Mouse (Mus musculus): ENCODE measurements around the gene Rybp.

The Rybp gene

DNA sequence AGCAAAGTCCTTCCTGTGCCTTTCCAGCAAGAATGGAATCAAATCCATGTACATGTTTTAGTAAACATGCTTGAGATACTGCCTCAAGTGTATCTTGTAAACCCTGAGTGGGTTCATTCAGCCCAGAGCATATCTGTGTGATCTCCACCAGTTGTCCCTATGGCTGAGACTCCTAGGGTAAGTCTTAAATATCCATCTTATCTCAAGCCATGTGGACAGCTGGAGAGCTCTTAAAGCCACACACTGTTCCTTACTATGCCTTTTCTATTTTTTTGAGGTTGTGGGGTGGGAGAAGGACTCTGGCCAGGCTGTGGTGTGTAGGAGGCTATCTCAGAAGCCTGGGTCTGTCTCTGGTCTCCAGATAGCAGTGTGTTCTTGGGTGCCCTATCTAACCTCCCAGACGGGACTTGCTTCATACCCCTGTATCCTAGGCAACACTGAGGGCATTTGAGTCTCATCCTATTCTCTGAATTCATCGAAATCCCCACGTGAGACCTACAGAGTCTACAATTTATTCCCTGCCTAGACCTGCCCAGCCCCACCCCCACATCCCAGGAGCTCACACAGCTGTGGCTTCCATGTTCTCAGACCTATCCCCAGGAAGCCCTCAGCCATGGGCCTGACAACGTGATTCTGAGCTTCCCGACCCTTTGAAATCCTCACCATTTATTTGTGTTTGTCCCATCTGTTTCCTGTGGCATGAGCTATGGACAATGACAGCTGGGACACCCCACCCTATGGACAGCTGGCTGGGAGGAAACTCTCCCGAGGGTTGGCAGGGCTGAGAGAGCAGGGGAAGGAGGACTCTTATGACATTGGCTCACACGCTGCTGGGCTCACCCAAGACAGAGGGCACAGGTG lies 98.2 kb downstream of the Rybp start:
- DNase-seq (ENCODE audit: low spot score), result no peak

DNA sequence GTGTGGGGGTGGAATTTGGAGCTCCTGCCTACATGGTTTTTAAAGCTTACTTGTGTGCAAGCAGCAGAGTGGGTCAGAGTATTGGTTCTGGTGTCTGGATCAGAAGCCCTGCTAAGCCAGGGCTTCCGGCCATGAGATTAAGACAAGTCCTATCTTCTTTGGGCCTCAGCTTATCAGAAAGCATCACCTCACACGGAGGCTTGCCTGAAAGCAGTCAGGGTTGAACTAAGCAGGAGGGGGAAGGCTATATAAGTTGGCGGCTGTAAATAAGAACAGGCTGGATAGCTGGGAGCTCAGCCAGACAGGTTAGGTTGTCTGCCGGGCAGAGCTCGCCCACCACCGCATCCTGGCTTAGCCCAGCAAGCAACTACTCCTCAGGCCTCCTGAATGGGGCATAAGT lies 99.5 kb downstream of the Rybp start:
- no peak for DNase-seq (ENCODE audit: low spot score)

DNA sequence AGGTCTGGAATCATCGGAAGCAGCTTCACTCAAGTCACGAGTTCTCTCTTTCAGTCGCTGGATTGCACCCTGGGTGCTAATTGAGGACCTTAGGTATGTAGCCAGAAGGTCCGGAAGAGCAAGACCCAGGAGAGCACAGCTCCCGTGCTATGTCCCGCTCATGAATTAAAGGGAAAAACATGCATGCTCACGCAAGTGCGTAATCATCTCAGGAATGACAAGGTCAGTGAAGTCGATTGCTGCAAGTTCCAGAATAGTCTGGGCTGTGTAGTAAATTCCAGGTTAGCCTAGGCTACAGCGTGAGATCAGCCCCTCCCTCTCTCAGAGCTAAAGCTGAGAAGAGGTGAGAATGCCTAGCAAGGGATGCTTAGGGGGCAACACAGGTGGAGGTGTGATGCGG lies 100.5 kb downstream of the Rybp start:
- DNase-seq (ENCODE audit: low spot score), result no peak

DNA sequence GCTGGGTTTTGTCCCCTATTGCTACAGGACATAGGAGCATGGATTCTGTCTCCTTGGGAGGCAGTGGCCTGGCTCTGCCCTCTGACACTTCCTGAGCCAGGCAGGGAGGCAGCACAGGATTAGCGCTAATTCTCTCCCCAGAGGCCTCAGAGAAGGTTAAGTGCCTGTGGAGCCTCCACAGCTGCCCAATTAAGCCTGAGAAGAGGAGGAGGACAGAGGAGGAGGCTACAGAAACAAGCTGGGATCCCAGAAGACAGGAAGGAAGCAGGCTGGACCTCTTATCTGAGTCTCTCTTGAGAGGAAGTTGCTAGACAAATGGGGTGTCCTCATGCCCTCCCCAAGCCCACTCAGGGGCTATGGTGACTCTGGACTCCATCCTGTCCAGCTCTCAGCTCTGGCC lies 101.8 kb downstream of the Rybp start:
- DNase-seq (ENCODE audit: low spot score), result no peak

DNA sequence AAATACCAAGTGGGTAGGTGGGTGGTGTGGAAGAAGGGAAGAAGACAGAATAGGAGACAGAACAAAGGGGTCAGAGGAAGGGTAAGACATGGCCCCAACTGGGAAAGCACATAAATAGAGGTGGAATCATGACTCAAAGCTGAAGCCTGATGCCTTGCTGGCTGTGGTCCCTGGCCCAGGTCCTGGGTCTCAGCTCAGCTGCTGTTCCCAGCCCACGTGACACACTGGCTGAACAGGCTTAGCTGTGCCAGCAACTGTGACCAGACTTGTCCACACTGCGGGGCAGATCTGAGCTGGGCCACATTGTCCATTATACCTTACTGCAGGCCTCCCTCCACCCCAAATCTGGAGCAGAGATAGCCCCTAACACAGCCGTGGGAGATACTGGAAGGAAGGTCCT lies 103.9 kb downstream of the Rybp start:
- DNase-seq (ENCODE audit: low spot score), result no peak

DNA sequence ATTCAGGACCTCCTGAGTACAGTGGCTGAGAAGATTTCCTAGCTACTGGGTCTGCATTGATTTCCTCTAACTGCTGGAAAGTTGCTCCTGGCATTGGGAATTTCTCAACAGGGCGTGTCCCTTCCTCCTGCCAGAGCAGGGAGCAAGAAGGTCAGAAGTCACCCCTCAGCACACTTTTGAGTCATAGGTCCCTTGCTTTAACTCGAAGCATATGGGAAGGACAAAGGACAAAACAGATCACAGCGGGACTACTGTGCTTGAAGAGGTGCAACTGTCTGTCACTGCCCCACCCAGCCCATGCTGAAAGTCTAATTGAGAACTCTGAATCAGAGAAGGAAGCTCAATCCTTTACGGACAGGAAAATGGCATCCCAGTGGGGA lies 106.4 kb downstream of the Rybp start:
- DNase-seq (ENCODE audit: low spot score), result no peak

DNA sequence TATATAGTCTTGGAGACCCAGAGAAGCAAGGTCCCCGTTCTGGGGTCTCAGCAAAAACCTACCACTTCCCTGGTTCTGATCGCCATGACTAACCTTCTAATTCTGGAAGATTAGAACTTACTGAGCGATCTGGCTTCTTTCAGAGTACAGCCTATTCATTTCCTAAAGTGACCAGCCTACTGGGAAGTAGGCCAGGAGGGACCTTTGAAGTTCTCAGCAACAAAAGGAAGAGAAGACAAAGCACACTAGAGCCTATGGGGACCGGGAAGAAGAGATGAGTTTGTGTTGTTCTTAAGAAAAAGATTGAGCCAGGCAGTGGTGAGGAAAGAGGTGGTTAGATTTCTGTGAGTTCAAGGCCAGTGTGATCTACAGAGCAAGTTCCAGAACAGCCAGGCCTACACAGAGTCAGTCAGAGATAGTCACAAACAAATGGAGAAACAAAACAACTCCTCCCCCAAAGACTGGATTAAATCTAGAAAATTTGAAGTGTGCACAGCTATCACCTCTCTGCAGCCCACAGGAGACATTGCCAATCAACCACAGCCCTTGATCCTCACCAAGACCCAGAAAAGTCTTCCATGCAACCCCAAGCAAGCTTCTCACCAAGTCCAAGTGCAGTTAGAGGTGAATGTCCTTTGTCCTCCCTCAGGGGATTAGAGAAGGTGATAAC lies 106.9 kb downstream of the Rybp start:
- DNase-seq (ENCODE audit: low spot score), result no peak

DNA sequence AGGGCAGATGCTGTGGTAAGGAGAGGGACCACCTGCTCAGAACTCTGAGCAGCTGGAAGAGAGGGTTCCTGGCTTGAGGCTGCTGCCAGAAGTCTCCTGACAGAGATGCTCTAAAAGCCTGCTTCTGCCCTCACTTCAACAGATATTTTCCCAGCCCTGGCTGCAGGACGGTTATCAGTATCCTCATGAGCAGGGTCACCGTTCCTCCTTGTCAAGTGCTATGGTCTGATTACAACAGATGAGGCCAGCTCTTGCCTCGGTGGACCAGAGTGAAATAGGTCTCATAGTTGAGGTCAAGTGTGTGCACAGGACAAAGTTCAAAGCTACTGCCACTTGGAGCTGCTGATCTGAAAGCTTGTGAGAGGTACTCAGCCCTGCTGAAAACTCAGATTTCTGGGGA lies 108.5 kb downstream of the Rybp start:
- DNase-seq (ENCODE audit: low spot score), result no peak

All from urinary bladder, postnatal 10 days (tissue).